Mouse (Mus musculus): Measurements from ENCODE around the gene Zfp462. TPM values are rescaled to one million over a fixed set of nuclear protein-coding genes. Genes with fewer than 3 reads are reported as not detected.
A peak's percentile ranks its signal among the peaks of the same experiment; 100 is the strongest.

Zfp462 gene
- polyA plus RNA-seq, 1 experiment from 2014 or later = 9.0 TPM

GRCm38 (mm10) chr4:54948616-54949560, 4.0 kb downstream of the Zfp462 start:
- under 1% methylated on average over 28 of the region's 32 CpGs for WGBS
- Histone ChIP-seq H3K36me3 (ENCODE audit: control insufficient read depth, insufficient read depth, low read length) (no peaks in the 10 kb centered on the region), H3K4me2 (ENCODE audit: low read length) (peak overlapping the region; percentile 69), H3K4me3 (ENCODE audit: low read length) (peak overlapping the region; percentile 79), H3K9ac (ENCODE audit: low read depth, low read length) (peak overlapping the region; percentile 92), H3K27ac (ENCODE audit: low read depth, low read length) (peak overlapping the region; percentile 99), H3K4me1 (ENCODE audit: control insufficient read depth, insufficient read depth, low read depth, low read length) (peaks cover 22% of the 10 kb centered on the region), H3K27me3 (replicated peaks; ENCODE audit: control insufficient read depth, insufficient read depth, low read length) (no peaks in the 10 kb centered on the region), H3K9me3 (ENCODE audit: control insufficient read depth, low read length) (no peaks in the 10 kb centered on the region)
- ATAC-seq = peak; percentile 57

DNA sequence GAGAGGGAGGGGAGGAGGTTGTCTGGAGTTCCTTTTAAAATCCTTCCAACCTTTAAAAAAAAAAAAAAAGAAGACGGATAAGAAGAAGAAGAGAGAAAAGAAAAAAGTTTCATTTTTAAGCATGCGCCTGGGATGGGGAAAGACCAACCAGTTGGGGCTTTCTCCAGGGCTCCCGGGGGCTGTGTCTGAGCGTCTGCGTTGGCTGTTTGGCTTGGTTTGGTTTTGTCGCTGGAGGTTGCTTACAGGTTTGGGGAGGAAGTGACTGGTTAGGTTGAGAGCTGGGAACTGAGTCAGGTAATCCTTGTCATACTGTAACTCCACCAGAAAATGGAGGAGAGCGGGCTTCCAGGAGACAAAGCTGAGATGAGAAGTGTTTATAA, 4.7 kb downstream of the Zfp462 start:
- peak overlapping the region; percentile 79 for H3K4me3 ChIP-seq (ENCODE audit: low read length)
- H3K4me2 ChIP-seq (ENCODE audit: low read length) = peak overlapping the region; percentile 69
- no peaks in the 10 kb centered on the region for H3K27me3 ChIP-seq (replicated peaks; ENCODE audit: control insufficient read depth, insufficient read depth, low read length)
- H3K4me1 ChIP-seq (ENCODE audit: control insufficient read depth, insufficient read depth, low read depth, low read length) = peaks cover 22% of the 10 kb centered on the region
- ATAC-seq = no peak
- 8% methylated on average over 7 of the region's 7 CpGs for WGBS
- peak overlapping the region; percentile 92 for H3K9ac ChIP-seq (ENCODE audit: low read depth, low read length)
- H3K9me3 ChIP-seq (ENCODE audit: control insufficient read depth, low read length) = no peaks in the 10 kb centered on the region
- H3K36me3 ChIP-seq (ENCODE audit: control insufficient read depth, insufficient read depth, low read length) = no peaks in the 10 kb centered on the region
- peak overlapping the region; percentile 99 for H3K27ac ChIP-seq (ENCODE audit: low read depth, low read length)

- no peaks in the 10 kb centered on the region for H3K27me3 ChIP-seq (replicated peaks; ENCODE audit: control insufficient read depth, insufficient read depth, low read length)
- ATAC-seq = no peak
- H3K4me1 ChIP-seq (ENCODE audit: control insufficient read depth, insufficient read depth, low read depth, low read length) = peaks cover 22% of the 10 kb centered on the region
- no peaks in the 10 kb centered on the region for H3K36me3 ChIP-seq (ENCODE audit: control insufficient read depth, insufficient read depth, low read length)
- H3K9me3 ChIP-seq (ENCODE audit: control insufficient read depth, low read length) = no peaks in the 10 kb centered on the region
- H3K27ac ChIP-seq (ENCODE audit: low read depth, low read length) = peak overlapping the region; percentile 99
- peak overlapping the region; percentile 79 for H3K4me3 ChIP-seq (ENCODE audit: low read length)
- WGBS = 15% methylated on average over 2 of the region's 2 CpGs
- peak overlapping the region; percentile 69 for H3K4me2 ChIP-seq (ENCODE audit: low read length)
- peak overlapping the region; percentile 92 for H3K9ac ChIP-seq (ENCODE audit: low read depth, low read length)
Measured at GRCm38 (mm10) chr4:54950136-54950535, 5.3 kb downstream of the Zfp462 start.

GRCm38 (mm10) chr4:54950866-54951265, 6.0 kb downstream of the Zfp462 start:
- Histone ChIP-seq H3K27ac (ENCODE audit: low read depth, low read length) (peak overlapping the region; percentile 46; the same call in 1 of the 2 replicates), H3K4me3 (ENCODE audit: low read length) (peak overlapping the region; percentile 79), H3K4me1 (ENCODE audit: control insufficient read depth, insufficient read depth, low read depth, low read length) (peaks cover 24% of the 10 kb centered on the region), H3K36me3 (ENCODE audit: control insufficient read depth, insufficient read depth, low read length) (no peaks in the 10 kb centered on the region), H3K4me2 (ENCODE audit: low read length) (peak overlapping the region; percentile 69), H3K9ac (ENCODE audit: low read depth, low read length) (peak overlapping the region; percentile 33; the same call in 1 of the 2 replicates), H3K27me3 (replicated peaks; ENCODE audit: control insufficient read depth, insufficient read depth, low read length) (no peaks in the 10 kb centered on the region), H3K9me3 (ENCODE audit: control insufficient read depth, low read length) (no peaks in the 10 kb centered on the region)
- whole genome bisulfite sequencing = 56% methylated on average over 2 of the region's 2 CpGs
- no peak for ATAC-seq

- Histone ChIP-seq H3K9ac (ENCODE audit: low read depth, low read length) (no peak overlapping the region), H3K4me2 (ENCODE audit: low read length) (no peak overlapping the region), H3K9me3 (ENCODE audit: control insufficient read depth, low read length) (no peaks in the 10 kb centered on the region), H3K4me3 (ENCODE audit: low read length) (no peak overlapping the region), H3K27ac (ENCODE audit: low read depth, low read length) (no peak overlapping the region), H3K4me1 (ENCODE audit: control insufficient read depth, insufficient read depth, low read depth, low read length) (peaks cover 24% of the 10 kb centered on the region), H3K27me3 (replicated peaks; ENCODE audit: control insufficient read depth, insufficient read depth, low read length) (no peaks in the 10 kb centered on the region), H3K36me3 (ENCODE audit: control insufficient read depth, insufficient read depth, low read length) (no peaks in the 10 kb centered on the region)
- ATAC-seq = no peak
- 86% methylated on average over 9 of the region's 9 CpGs for WGBS
Measured at GRCm38 (mm10) chr4:54953657-54954395, 9.0 kb downstream of the Zfp462 start.

DNA sequence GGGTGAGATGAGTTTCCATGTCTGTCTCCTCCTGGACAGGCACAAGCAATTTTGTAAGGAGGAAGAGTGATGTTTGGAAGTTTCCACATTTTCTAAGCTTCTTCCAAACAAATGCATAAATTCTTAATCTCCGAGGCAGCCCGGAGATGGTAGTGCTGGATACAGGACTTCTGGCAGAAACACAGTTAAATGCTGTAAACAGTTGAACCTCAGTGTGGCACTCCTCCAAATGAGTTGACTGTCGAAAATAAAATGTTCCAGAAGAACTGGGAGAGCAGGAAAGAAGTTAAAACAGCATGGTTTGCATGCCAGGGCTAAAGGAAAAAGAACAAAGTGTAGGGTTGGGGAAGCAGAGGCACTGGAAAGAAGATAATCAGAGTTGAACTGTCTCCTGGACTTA, 9.6 kb downstream of the Zfp462 start:
- Histone ChIP-seq H3K9ac (ENCODE audit: low read depth, low read length) (no peak overlapping the region), H3K27me3 (replicated peaks; ENCODE audit: control insufficient read depth, insufficient read depth, low read length) (no peaks in the 10 kb centered on the region), H3K4me2 (ENCODE audit: low read length) (no peak overlapping the region), H3K4me3 (ENCODE audit: low read length) (no peak overlapping the region), H3K36me3 (ENCODE audit: control insufficient read depth, insufficient read depth, low read length) (no peaks in the 10 kb centered on the region), H3K27ac (ENCODE audit: low read depth, low read length) (no peak overlapping the region), H3K9me3 (ENCODE audit: control insufficient read depth, low read length) (no peaks in the 10 kb centered on the region), H3K4me1 (ENCODE audit: control insufficient read depth, insufficient read depth, low read depth, low read length) (peaks cover 24% of the 10 kb centered on the region)
- ATAC-seq = no peak
- WGBS = 67% methylated on average over 3 of the region's 3 CpGs

DNA sequence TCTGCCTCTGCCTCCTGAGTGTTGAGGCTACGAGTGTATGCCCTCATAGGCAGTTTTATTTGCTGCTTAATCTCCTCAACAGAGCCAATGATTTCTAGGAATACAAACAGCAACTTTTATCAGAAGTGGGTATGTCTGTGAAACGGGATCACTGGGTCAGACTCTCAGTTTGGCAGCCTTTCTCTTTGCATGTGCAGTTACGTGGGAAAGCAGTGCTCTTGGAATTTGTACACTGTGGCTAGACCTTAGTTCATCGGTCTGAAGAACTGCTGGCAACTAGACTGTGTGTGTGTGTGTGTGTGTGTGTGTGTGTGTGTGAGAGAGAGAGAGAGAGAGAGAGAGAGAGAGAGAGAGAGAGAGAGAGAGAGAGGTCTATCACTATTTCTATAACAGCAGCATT, 15.9 kb downstream of the Zfp462 start:
- no peak overlapping the region for H3K9ac ChIP-seq (ENCODE audit: low read depth, low read length)
- peaks cover 7% of the 10 kb centered on the region for H3K4me1 ChIP-seq (ENCODE audit: control insufficient read depth, insufficient read depth, low read depth, low read length)
- H3K27me3 ChIP-seq (replicated peaks; ENCODE audit: control insufficient read depth, insufficient read depth, low read length) = no peaks in the 10 kb centered on the region
- no peaks in the 10 kb centered on the region for H3K9me3 ChIP-seq (ENCODE audit: control insufficient read depth, low read length)
- no peak overlapping the region for H3K4me3 ChIP-seq (ENCODE audit: low read length)
- no peaks in the 10 kb centered on the region for H3K36me3 ChIP-seq (ENCODE audit: control insufficient read depth, insufficient read depth, low read length)
- ATAC-seq = no peak
- 83% methylated on average over 4 of the region's 4 CpGs for WGBS
- no peak overlapping the region for H3K27ac ChIP-seq (ENCODE audit: low read depth, low read length)
- H3K4me2 ChIP-seq (ENCODE audit: low read length) = no peak overlapping the region

GRCm38 (mm10) chr4:54962141-54962540, 17.3 kb downstream of the Zfp462 start:
- WGBS = 83% methylated on average over 4 of the region's 4 CpGs

GRCm38 (mm10) chr4:54963551-54963950, 18.7 kb downstream of the Zfp462 start:
- WGBS = 80% methylated on average over 7 of the region's 7 CpGs
- Histone ChIP-seq H3K4me2 (ENCODE audit: low read length) (no peak overlapping the region), H3K27ac (ENCODE audit: low read depth, low read length) (no peak overlapping the region), H3K4me3 (ENCODE audit: low read length) (no peak overlapping the region), H3K36me3 (ENCODE audit: control insufficient read depth, insufficient read depth, low read length) (no peaks in the 10 kb centered on the region), H3K27me3 (replicated peaks; ENCODE audit: control insufficient read depth, insufficient read depth, low read length) (no peaks in the 10 kb centered on the region), H3K9me3 (ENCODE audit: control insufficient read depth, low read length) (no peaks in the 10 kb centered on the region), H3K9ac (ENCODE audit: low read depth, low read length) (no peak overlapping the region), H3K4me1 (ENCODE audit: control insufficient read depth, insufficient read depth, low read depth, low read length) (peaks cover 22% of the 10 kb centered on the region)
- no peak for ATAC-seq

More at GRCm38 (mm10) chr4:54962141-54962540, 17.3 kb downstream of the Zfp462 start:
- no peak overlapping the region for H3K4me3 ChIP-seq (ENCODE audit: low read length)
- no peaks in the 10 kb centered on the region for H3K27me3 ChIP-seq (replicated peaks; ENCODE audit: control insufficient read depth, insufficient read depth, low read length)
- H3K27ac ChIP-seq (ENCODE audit: low read depth, low read length) = no peak overlapping the region
- H3K9me3 ChIP-seq (ENCODE audit: control insufficient read depth, low read length) = no peaks in the 10 kb centered on the region
- no peak overlapping the region for H3K4me2 ChIP-seq (ENCODE audit: low read length)
- H3K36me3 ChIP-seq (ENCODE audit: control insufficient read depth, insufficient read depth, low read length) = no peaks in the 10 kb centered on the region
- H3K9ac ChIP-seq (ENCODE audit: low read depth, low read length) = no peak overlapping the region
- peaks cover 18% of the 10 kb centered on the region for H3K4me1 ChIP-seq (ENCODE audit: control insufficient read depth, insufficient read depth, low read depth, low read length)
- no peak for ATAC-seq
